Mouse (Mus musculus): ENCODE results near the gene Zfp626. TPM values are rescaled to one million over a fixed set of nuclear protein-coding genes. Genes with fewer than 3 reads are reported as not detected.
A peak's percentile ranks its signal among the peaks of the same experiment; 100 is the strongest.
"Not testable (repeated sequence)": the region's sequence is repeated elsewhere in the genome, so short reads cannot be mapped to it uniquely, and the experiment has no call there.

The Zfp626 gene
- total and polyA plus RNA-seq, 3 experiments: 0.68 to 5.2 (median 5.1) TPM

DNA sequence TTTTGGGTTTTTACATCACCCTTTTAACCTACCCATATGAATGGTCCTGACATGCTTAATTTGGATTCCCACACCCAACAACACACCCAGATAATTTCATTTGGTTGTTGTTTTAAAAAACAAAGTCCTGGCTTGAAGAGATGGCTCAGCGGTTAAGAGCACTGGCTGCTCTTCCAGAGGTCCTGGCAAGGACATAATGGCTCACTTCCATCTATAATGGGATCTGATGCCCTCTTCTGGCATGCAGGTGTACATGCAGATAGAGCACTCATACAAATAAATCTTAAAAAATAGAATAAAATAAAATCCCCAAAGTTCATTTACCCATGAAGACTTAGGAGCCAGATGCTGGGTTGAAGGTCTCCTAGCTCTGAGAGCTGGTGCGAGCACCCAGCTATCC lies 5.9 kb upstream of the Zfp626 start:
- no peaks in the 10 kb centered on the region for H3K36me3 ChIP-seq (ENCODE audit: control insufficient read depth, insufficient read depth, low read length)
- intact Hi-C loops (cut with DNase I): loop anchor here (5.0 kb wide), 2 partner anchors 69 to 309 kb away; partner anchors contain the start of gene Zfp60
- no peak for DNase-seq
- H3K27me3 ChIP-seq (ENCODE audit: control insufficient read depth, insufficient read depth, low read length): peaks cover 2% of the 10 kb centered on the region; the same call in 1 of the 2 replicates
- H3K4me3 ChIP-seq: no peak overlapping the region
- TF ChIP-seq POLR2A (IDR thresholded peaks at IDR 0.05; ENCODE audit: insufficient read depth, low read depth, low read length) (no peak), CTCF (IDR thresholded peaks at IDR 0.05) (peak; percentile 55), EP300 (IDR thresholded peaks at IDR 0.05; ENCODE audit: insufficient read depth, low read depth, low read length) (no peak)
- H3K27ac ChIP-seq: no peak overlapping the region
- H3K79me2 ChIP-seq (replicated peaks; ENCODE audit: control insufficient read depth, insufficient read depth, low read length): no peaks in the 10 kb centered on the region
- WGBS: 43% methylated on average over 2 of the region's 2 CpGs
- peaks cover 1% of the 10 kb centered on the region for H3K4me1 ChIP-seq (ENCODE audit: control insufficient read depth, insufficient read depth, low read length)
- no peak overlapping the region for H3K9ac ChIP-seq (ENCODE audit: low read depth, low read length)

DNA sequence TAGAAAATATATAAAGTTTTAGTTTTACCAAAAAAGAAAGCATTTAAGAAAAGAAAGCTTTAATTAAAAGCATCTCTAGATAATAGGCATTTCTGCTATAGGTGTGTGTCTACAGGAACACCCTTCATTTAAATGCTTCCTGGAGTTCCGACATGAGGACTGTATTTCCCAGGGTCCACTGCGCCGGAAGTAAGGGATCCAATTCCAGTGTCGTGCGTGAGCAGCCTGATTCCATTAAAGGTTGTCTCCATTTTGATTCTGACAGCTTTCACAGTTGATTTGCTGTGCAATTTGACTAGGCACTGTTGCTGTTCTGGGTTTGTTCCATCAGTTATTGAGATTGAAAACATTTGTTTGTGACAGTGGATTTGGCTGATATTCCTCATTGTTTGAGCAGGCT lies 4.0 kb upstream of the Zfp626 start:
- intact Hi-C loops (cut with DNase I): loop anchor here (5.0 kb wide), 2 partner anchors 71 to 311 kb away; partner anchors contain the start of gene Zfp60
- no peak for TF ChIP-seq EP300 (IDR thresholded peaks at IDR 0.05; ENCODE audit: insufficient read depth, low read depth, low read length)
- no peak for TF ChIP-seq CTCF (IDR thresholded peaks at IDR 0.05)
- TF ChIP-seq POLR2A (IDR thresholded peaks at IDR 0.05; ENCODE audit: insufficient read depth, low read depth, low read length): no peak
- H3K9ac ChIP-seq (ENCODE audit: low read depth, low read length): no peak overlapping the region
- no peaks in the 10 kb centered on the region for H3K36me3 ChIP-seq (ENCODE audit: control insufficient read depth, insufficient read depth, low read length)
- H3K4me1 ChIP-seq (ENCODE audit: control insufficient read depth, insufficient read depth, low read length): peaks cover 1% of the 10 kb centered on the region
- H3K4me3 ChIP-seq: no peak overlapping the region
- 77% methylated on average over 5 of the region's 5 CpGs for WGBS
- H3K27ac ChIP-seq: no peak overlapping the region
- DNase-seq: no peak
- H3K27me3 ChIP-seq (ENCODE audit: control insufficient read depth, insufficient read depth, low read length): no peaks in the 10 kb centered on the region
- no peaks in the 10 kb centered on the region for H3K79me2 ChIP-seq (replicated peaks; ENCODE audit: control insufficient read depth, insufficient read depth, low read length)

DNA sequence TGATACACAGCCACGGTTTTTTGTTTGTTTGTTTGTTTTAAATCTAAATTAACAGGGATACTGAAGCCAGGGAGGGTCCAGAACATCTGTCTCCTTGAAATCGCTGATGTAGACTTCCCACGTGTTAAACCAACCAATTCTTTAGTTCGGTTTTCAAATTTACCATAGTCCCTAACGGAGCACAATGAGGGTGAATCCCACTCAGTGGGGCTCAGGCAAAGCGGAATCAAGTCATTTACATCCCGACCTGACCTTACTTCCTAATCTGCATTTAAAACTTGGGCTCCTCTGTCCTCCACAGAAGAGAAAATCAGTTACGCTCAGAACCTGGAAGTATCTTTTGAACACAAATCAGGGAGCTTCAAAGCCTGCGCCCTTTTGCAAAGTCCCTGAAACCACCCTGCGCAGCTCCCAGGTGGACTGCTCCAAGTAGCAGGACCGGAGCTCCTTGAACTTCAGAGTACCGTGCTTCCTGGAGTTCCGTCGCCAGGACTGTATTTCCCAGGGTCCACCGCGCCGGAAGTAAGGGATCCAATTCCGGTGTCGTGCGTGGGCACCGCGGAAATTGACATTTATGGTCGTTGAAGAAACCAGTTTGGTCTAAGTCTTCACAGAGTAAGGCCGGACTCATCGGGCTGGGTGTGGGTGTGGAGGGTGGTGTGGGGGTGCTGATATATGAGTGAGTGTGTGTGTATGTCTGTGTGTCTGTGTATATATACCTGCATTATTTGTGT lies 2.5 kb upstream of the Zfp626 start:
- peak overlapping the region; percentile 81 for H3K27ac ChIP-seq
- intact Hi-C loops (cut with DNase I): loop anchor here (2.0 to 5.0 kb wide), 3 partner anchors 54 to 312 kb away; partner anchors contain the start of gene Zfp60
- H3K79me2 ChIP-seq (replicated peaks; ENCODE audit: control insufficient read depth, insufficient read depth, low read length): no peaks in the 10 kb centered on the region
- TF ChIP-seq CTCF (IDR thresholded peaks at IDR 0.05) (no peak), EP300 (IDR thresholded peaks at IDR 0.05; ENCODE audit: insufficient read depth, low read depth, low read length) (no peak; the same call in 1 of the 2 replicates), POLR2A (IDR thresholded peaks at IDR 0.05; ENCODE audit: insufficient read depth, low read depth, low read length) (peak; percentile 90)
- peak; percentile 88 for DNase-seq
- H3K9ac ChIP-seq (ENCODE audit: low read depth, low read length): peak overlapping the region; percentile 56
- peaks cover 1% of the 10 kb centered on the region for H3K4me1 ChIP-seq (ENCODE audit: control insufficient read depth, insufficient read depth, low read length)
- WGBS: under 1% methylated on average over 25 of the region's 25 CpGs
- no peaks in the 10 kb centered on the region for H3K27me3 ChIP-seq (ENCODE audit: control insufficient read depth, insufficient read depth, low read length)
- H3K36me3 ChIP-seq (ENCODE audit: control insufficient read depth, insufficient read depth, low read length): no peaks in the 10 kb centered on the region
- peak overlapping the region; percentile 67 for H3K4me3 ChIP-seq

DNA sequence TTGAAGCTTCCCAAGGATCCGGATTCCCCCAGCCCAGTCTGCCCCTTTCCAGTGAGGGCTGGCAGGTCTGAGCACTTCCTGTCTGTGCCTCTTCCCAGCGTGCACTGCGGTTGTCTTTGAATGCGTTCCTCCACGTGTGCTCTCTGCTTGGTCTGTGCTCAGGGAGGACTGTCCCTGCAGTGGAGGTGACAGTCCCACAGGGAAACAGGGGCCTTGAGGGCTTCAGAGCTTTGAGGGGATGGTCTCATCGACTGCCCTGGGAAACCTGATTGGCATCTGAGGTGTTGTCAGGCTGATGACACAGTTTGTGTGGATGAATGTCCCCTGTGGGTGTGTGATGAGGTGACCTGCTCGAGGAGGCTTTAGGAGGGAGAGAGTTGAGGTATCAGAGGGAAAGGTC lies 309 bp downstream of the Zfp626 start:
- intact Hi-C loops (cut with DNase I); H3K4me3 ChIP-seq; H3K4me1 ChIP-seq (ENCODE audit: control insufficient read depth, insufficient read depth, low read length); H3K27me3 ChIP-seq (ENCODE audit: control insufficient read depth, insufficient read depth, low read length); H3K36me3 ChIP-seq (ENCODE audit: control insufficient read depth, insufficient read depth, low read length); H3K27ac ChIP-seq; DNase-seq; H3K79me2 ChIP-seq (replicated peaks; ENCODE audit: control insufficient read depth, insufficient read depth, low read length); H3K9ac ChIP-seq (ENCODE audit: low read depth, low read length): not testable (repeated sequence)
- WGBS: 81% methylated on average over 7 of the region's 7 CpGs

DNA sequence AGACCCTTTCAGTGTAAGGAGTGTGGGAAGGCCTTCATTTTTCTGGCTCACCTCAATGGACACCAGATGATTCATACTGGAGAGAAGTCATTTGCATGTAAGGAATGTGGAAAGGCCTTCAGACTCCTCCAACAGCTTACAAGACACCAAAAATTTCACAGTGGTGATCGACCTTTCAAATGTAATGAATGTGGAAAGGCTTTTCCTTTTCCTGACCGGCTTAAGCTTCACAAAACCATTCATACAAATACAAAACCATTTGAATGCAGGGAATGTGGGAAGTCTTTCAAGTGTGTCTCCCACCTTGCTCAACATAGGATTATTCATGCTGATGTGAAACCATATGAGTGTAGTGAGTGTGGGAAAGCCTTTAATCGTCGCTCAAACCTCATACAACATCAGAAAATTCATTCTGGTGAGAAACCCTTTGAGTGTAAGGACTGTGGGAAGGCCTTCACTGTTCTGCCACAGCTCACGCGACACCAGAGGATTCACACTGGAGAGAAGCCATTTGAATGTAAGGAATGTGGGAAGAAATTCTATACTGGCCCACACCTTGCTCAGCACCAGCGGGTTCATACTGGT lies 11.6 kb downstream of the Zfp626 start:
- no peak for DNase-seq
- TF ChIP-seq POLR2A (IDR thresholded peaks at IDR 0.05; ENCODE audit: insufficient read depth, low read depth, low read length): no peak
- TF ChIP-seq CTCF (IDR thresholded peaks at IDR 0.05): no peak
- no peak for TF ChIP-seq EP300 (IDR thresholded peaks at IDR 0.05; ENCODE audit: insufficient read depth, low read depth, low read length)
- Histone ChIP-seq H3K27ac (no peak overlapping the region), H3K4me1 (ENCODE audit: control insufficient read depth, insufficient read depth, low read length) (no peaks in the 10 kb centered on the region), H3K36me3 (ENCODE audit: control insufficient read depth, insufficient read depth, low read length) (no peaks in the 10 kb centered on the region; the same call in 1 of the 2 replicates), H3K79me2 (replicated peaks; ENCODE audit: control insufficient read depth, insufficient read depth, low read length) (no peaks in the 10 kb centered on the region), H3K27me3 (ENCODE audit: control insufficient read depth, insufficient read depth, low read length) (no peaks in the 10 kb centered on the region), H3K4me3 (no peak overlapping the region), H3K9ac (ENCODE audit: low read depth, low read length) (no peak overlapping the region)
- WGBS: 95% methylated on average over 7 of the region's 7 CpGs
- intact Hi-C loops (cut with DNase I): no loop called here

DNA sequence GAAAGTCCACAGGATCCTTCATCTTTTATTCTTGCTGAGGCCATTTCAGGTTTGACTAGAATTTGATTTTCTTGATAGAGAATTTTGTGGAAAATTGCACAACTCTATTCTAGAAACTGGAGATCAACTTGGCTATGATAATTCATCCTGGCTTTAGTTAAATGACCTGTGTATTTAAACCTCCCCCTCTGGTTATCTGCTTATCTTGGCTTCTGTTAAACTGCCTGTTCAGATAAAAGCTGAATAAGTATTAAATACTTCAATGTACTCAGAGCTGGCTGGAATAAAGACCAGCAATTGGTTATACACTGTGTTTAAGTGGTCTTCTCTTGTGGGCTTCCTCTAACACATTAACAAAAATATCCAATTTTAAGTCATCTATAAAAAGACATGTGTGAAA lies 15.6 kb downstream of the Zfp626 start:
- intact Hi-C loops (cut with DNase I): no loop called here
- TF ChIP-seq EP300 (IDR thresholded peaks at IDR 0.05; ENCODE audit: insufficient read depth, low read depth, low read length) (no peak), CTCF (IDR thresholded peaks at IDR 0.05) (no peak), POLR2A (IDR thresholded peaks at IDR 0.05; ENCODE audit: insufficient read depth, low read depth, low read length) (no peak)
- no peak overlapping the region for H3K27ac ChIP-seq
- no peak for DNase-seq
- H3K4me1 ChIP-seq (ENCODE audit: control insufficient read depth, insufficient read depth, low read length): no peaks in the 10 kb centered on the region
- no peak overlapping the region for H3K4me3 ChIP-seq
- no peaks in the 10 kb centered on the region for H3K79me2 ChIP-seq (replicated peaks; ENCODE audit: control insufficient read depth, insufficient read depth, low read length)
- H3K9ac ChIP-seq (ENCODE audit: low read depth, low read length): no peak overlapping the region
- no peaks in the 10 kb centered on the region for H3K27me3 ChIP-seq (ENCODE audit: control insufficient read depth, insufficient read depth, low read length)
- no peaks in the 10 kb centered on the region; the same call in 1 of the 2 replicates for H3K36me3 ChIP-seq (ENCODE audit: control insufficient read depth, insufficient read depth, low read length)
